ENCODE assay signal across 8 mouse cellular contexts in genomic region chr14:52190740-52191359, GRCm38 (mm10). TPM values are rescaled to one million over a fixed set of nuclear protein-coding genes. Genes with fewer than 3 reads are reported as not detected.
DNase-seq lines count a peak whose midpoint lies in the region; ATAC-seq and TF ChIP-seq lines count a peak whose summit lies in the region.

No protein-coding gene starts in this region.

- H3K4me1 ChIP-seq in heart, adult 2 months (ENCODE audit: control insufficient read depth, insufficient read depth, low read length): peaks cover 1% of the 10 kb centered on the region; the same call in 1 of the 2 replicates
- peaks cover 3% of the 10 kb centered on the region; the same call in 1 of the 2 replicates for H3K4me1 ChIP-seq in heart, embryonic 10.5 days
- H3K4me1 ChIP-seq in liver, embryonic 15.5 days (replicated peaks): peaks cover 57% of the 10 kb centered on the region
- H3K4me1 ChIP-seq in spleen, adult 2 months (ENCODE audit: control insufficient read depth, insufficient read depth, insufficient read length): no peaks in the 10 kb centered on the region

- peak; percentile 27 to 32 for DNase-seq in heart, adult 2 months
- no peak for DNase-seq in heart, embryonic 10.5 days (ENCODE audit: low spot score)
- peak; percentile 81 for DNase-seq in CD4-positive, CD25-positive, alpha-beta regulatory T cell, adult 2 months (ENCODE audit: low read depth, low spot score)
- peak; percentile 68 for DNase-seq in adrenal gland, postnatal 14 days
- DNase-seq in spleen, adult 2 months (ENCODE audit: low read depth in 1 of 2, low spot score in 2 of 2): peak; percentile 23 to 45
- no peak for DNase-seq in right cerebral cortex, postnatal 36 days (ENCODE audit: low spot score in 2 of 2)

- no peaks in the 10 kb centered on the region for H3K9me3 ChIP-seq in heart, embryonic 10.5 days
- H3K9me3 ChIP-seq in liver, embryonic 15.5 days (replicated peaks): no peaks in the 10 kb centered on the region

- no peak for TF ChIP-seq POLR2A in heart, adult 2 months (IDR thresholded peaks at IDR 0.05; ENCODE audit: insufficient read depth, low read depth, low read length)
- TF ChIP-seq POLR2A in spleen, adult 2 months (IDR thresholded peaks at IDR 0.05; ENCODE audit: low read depth, low read length): no peak

- no peak overlapping the region for H3K27ac ChIP-seq in heart, adult 2 months
- no peak overlapping the region for H3K27ac ChIP-seq in heart, embryonic 10.5 days
- H3K27ac ChIP-seq in liver, embryonic 15.5 days (replicated peaks): peak overlapping the region; percentile 56
- no peak overlapping the region for H3K27ac ChIP-seq in spleen, adult 2 months (ENCODE audit: insufficient read depth, low read length)

- ATAC-seq in erythroblast, adult 5-6 weeks (replicated peaks; ENCODE audit: low FRiP score, poor library complexity, severe bottlenecking): peak; percentile 93
- peak; percentile 82 for ATAC-seq in liver, embryonic 15.5 days (ENCODE audit: insufficient read depth)

- peak overlapping the region; percentile 24; the same call in 1 of the 2 replicates for H3K4me2 ChIP-seq in liver, embryonic 15.5 days

- no peak overlapping the region for H3K4me3 ChIP-seq in heart, adult 2 months
- H3K4me3 ChIP-seq in heart, embryonic 10.5 days: no peak overlapping the region
- H3K4me3 ChIP-seq in liver, embryonic 15.5 days (replicated peaks): 0 out of 2 replicates have a peak overlapping the region, but pooled peaks have one; percentile 0
- H3K4me3 ChIP-seq in spleen, adult 2 months (ENCODE audit: extremely low read depth, insufficient read depth, insufficient read length): no peak overlapping the region

- H3K27me3 ChIP-seq in heart, adult 2 months (ENCODE audit: control insufficient read depth, insufficient read depth, low read length): no peaks in the 10 kb centered on the region
- H3K27me3 ChIP-seq in heart, embryonic 10.5 days (ENCODE audit: insufficient read depth, poor library complexity, severe bottlenecking): no peaks in the 10 kb centered on the region
- H3K27me3 ChIP-seq in liver, embryonic 15.5 days: no peaks in the 10 kb centered on the region
- H3K27me3 ChIP-seq in spleen, adult 2 months (ENCODE audit: control insufficient read depth, insufficient read depth, low read length): no peaks in the 10 kb centered on the region

- H3K36me3 ChIP-seq in heart, adult 2 months (ENCODE audit: control insufficient read depth, insufficient read depth, low read length): no peaks in the 10 kb centered on the region
- H3K36me3 ChIP-seq in heart, embryonic 10.5 days: peaks cover 15% of the 10 kb centered on the region
- peaks cover 46% of the 10 kb centered on the region for H3K36me3 ChIP-seq in liver, embryonic 15.5 days (replicated peaks)
- H3K36me3 ChIP-seq in spleen, adult 2 months (ENCODE audit: control insufficient read depth, insufficient read depth, low read length): peaks cover 3% of the 10 kb centered on the region; the same call in 1 of the 2 replicates

- no peak for TF ChIP-seq EP300 in heart, adult 2 months (IDR thresholded peaks at IDR 0.05; ENCODE audit: insufficient read depth, low read depth, low read length)

- H3K9ac ChIP-seq in heart, adult 2 months (ENCODE audit: low read depth, low read length): no peak overlapping the region
- no peak overlapping the region for H3K9ac ChIP-seq in liver, embryonic 15.5 days

- intact Hi-C loops in heart, adult 2 months (cut with DNase I): loop anchor here (5.0 to 10.0 kb wide), 2 partner anchors 146 to 286 kb away; no protein-coding TSS in a partner anchor

- no peaks in the 10 kb centered on the region; the same call in 1 of the 2 replicates for H3K79me2 ChIP-seq in heart, adult 2 months (replicated peaks; ENCODE audit: control insufficient read depth, insufficient read depth, low read length)

- TF ChIP-seq CTCF in heart, adult 2 months (IDR thresholded peaks at IDR 0.05): peak; percentile 66
- TF ChIP-seq CTCF in spleen, adult 2 months (IDR thresholded peaks at IDR 0.05; ENCODE audit: extremely low read depth, insufficient read depth, insufficient read length, insufficient replicate concordance): peak; percentile 72; the same call in 1 of the 2 replicates

RNA-seq across cellular contexts. Expression of gene Supt16, which starts 6.4 kb away (rescaled TPM):
- total RNA-seq in heart, adult 2 months (2021): 10 to 100 TPM; 23.9 to 24.7 TPM
- 5.3 and 8.8 TPM in 2 replicates for polyA plus RNA-seq in heart, adult 2 months (2012; rRNA removed)
- 40.6 and 45.2 TPM in 2 replicates for polyA plus RNA-seq in heart, embryonic 10.5 days (2016; fragmentation: Nextera tagmentation; extraction: Ambion mirVana)
- 56.4 and 62.2 TPM in 2 replicates for total RNA-seq in adrenal gland, postnatal 14 days (2021)
- total RNA-seq in erythroblast, adult 5-6 weeks (2015; ENCODE audit: low replicate concordance): 30.0 and 32.0 TPM in 2 replicates
- 76.2 and 103 TPM in 2 replicates for total RNA-seq in erythroblast, adult 5-6 weeks (2017; ENCODE audit: low replicate concordance)
- polyA plus RNA-seq in liver, embryonic 15.5 days (2015; fragmentation: Nextera tagmentation; extraction: Ambion mirVana): 28.8 and 30.5 TPM in 2 replicates
- 7.7 and 8.7 TPM in 2 replicates for polyA plus RNA-seq in spleen, adult 2 months (2012; rRNA removed)

Comparison
In these comparisons a context has a peak if more than half of its experiments do, and no peak if none do; other contexts are left out.
1. DNase-seq: peak in heart, adult 2 months (2 of 2), CD4-positive, CD25-positive, alpha-beta regulatory T cell, adult 2 months (single experiment), adrenal gland, postnatal 14 days (single experiment) and spleen, adult 2 months (2 of 2); none in heart, embryonic 10.5 days (single experiment) and right cerebral cortex, postnatal 36 days (0 of 2).